Mouse (Mus musculus): ENCODE measurements around the gene Txlna.

DNA sequence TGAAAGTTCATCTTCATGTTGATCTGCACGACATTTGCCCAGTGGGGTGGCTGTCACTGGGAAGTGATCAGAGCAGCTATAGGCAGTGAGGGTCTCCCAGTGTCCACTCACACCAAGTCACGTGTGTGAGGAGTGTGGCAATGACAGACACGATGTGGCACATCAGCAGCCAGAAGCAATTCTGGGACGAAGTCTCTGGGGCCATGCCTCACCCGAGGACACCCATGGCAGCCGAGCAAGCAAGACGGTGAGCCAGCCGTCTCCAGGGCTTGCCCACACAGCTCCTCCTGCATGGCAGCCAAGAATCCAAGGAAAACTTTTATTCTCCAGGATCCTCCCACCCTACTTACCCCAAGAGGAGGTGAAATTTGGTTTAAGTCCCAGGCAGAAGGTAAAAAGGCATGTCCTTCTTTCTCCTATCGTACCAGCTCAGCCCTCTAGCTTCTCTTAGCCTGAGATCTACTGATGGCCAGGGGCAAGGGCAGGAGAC is 25.0 kb downstream of the Txlna start:
- no peak for TF ChIP-seq POLR2A (IDR thresholded peaks at IDR 0.05; ENCODE audit: insufficient read depth, low read depth, low read length)
- no peak for TF ChIP-seq CTCF (IDR thresholded peaks at IDR 0.05; ENCODE audit: insufficient read depth, low read depth, low read length)
